Mouse (Mus musculus): ENCODE measurements at regions not wholly inside any gene's neighbourhood (a gene's known extent, or its start where the extent isn't known, plus 50 kb on each side); places are given as distances from the start of the nearest gene placed in this dataset.

GRCm38 (mm10) chr11:24682423-24682822, 604.6 kb downstream of the Bcl11a start:
- TF ChIP-seq CTCF (IDR thresholded peaks at IDR 0.05; ENCODE audit: low read depth) = no peak
- TF ChIP-seq EP300 (optimal IDR thresholded peaks at IDR 0.05) = no peak

Data from stomach, postnatal 0 days (tissue).